Mouse (Mus musculus): ENCODE measurements around the gene Lrrc38. TPM values are rescaled to one million over a fixed set of nuclear protein-coding genes. Genes with fewer than 3 reads are reported as not detected.

Lrrc38 gene
- total RNA-seq, 1 experiment: 0.22 TPM

GRCm38 (mm10) chr4:143330566-143330965 lies 19.0 kb upstream of the Lrrc38 start:
- H3K9me3 ChIP-seq (ENCODE audit: control insufficient read depth, insufficient read depth, low read depth, low read length): no peaks in the 10 kb centered on the region
- H3K36me3 ChIP-seq (ENCODE audit: control insufficient read depth, insufficient read depth, low read length, poor library complexity, severe bottlenecking): no peaks in the 10 kb centered on the region
- H3K9ac ChIP-seq (ENCODE audit: insufficient read depth, low read depth, low read length, poor library complexity, severe bottlenecking): no peak overlapping the region
- H3K4me1 ChIP-seq (ENCODE audit: control insufficient read depth in 2 of 2, insufficient read depth in 2 of 2, low read length in 2 of 2, poor library complexity in 1 of 2): peaks cover under 1 to 12% of the 10 kb centered on the region in 2 experiments; a peak in 3 of 4 replicates
- H3K4me3 ChIP-seq (ENCODE audit: insufficient read depth in 1 of 2, low read depth in 1 of 2, low read length in 2 of 2, poor library complexity in 1 of 2, severe bottlenecking in 1 of 2): no peak overlapping the region
- in situ Hi-C loops (cut with MboI; ENCODE audit: low sequenced_read_pairs in 2 of 2, unreplicated experiment in 2 of 2): no loop called here
- H3K27ac ChIP-seq (ENCODE audit: insufficient read depth, low read depth, low read length, poor library complexity, severe bottlenecking): no peak overlapping the region
- DNase-seq (ENCODE audit: low read depth, low spot score): no peak
- TF ChIP-seq HCFC1 (IDR thresholded peaks at IDR 0.05; ENCODE audit: borderline replicate concordance, insufficient read depth, low read length): no peak
- no peak for TF ChIP-seq CHD2 (IDR thresholded peaks at IDR 0.05; ENCODE audit: low read depth, low read length)
- TF ChIP-seq ZC3H11A (IDR thresholded peaks at IDR 0.05; ENCODE audit: borderline replicate concordance, low read depth, low read length): no peak
- no peak for TF ChIP-seq ZNF384 (IDR thresholded peaks at IDR 0.05; ENCODE audit: low read depth, low read length)
- no peak for TF ChIP-seq MAFK (IDR thresholded peaks at IDR 0.05; ENCODE audit: insufficient read depth, low read depth, low read length)

- Histone ChIP-seq H3K27ac (ENCODE audit: insufficient read depth, low read depth, low read length, poor library complexity, severe bottlenecking) (no peak overlapping the region), H3K9me3 (ENCODE audit: control insufficient read depth, insufficient read depth, low read depth, low read length) (no peaks in the 10 kb centered on the region), H3K9ac (ENCODE audit: insufficient read depth, low read depth, low read length, poor library complexity, severe bottlenecking) (no peak overlapping the region), H3K36me3 (ENCODE audit: control insufficient read depth, insufficient read depth, low read length, poor library complexity, severe bottlenecking) (no peaks in the 10 kb centered on the region), H3K4me3 (ENCODE audit: insufficient read depth in 1 of 2, low read depth in 1 of 2, low read length in 2 of 2, poor library complexity in 1 of 2, severe bottlenecking in 1 of 2) (no peak overlapping the region), H3K4me1 (ENCODE audit: control insufficient read depth in 2 of 2, insufficient read depth in 2 of 2, low read length in 2 of 2, poor library complexity in 1 of 2) (peaks cover 2 to 11% of the 10 kb centered on the region in 2 experiments; a peak in 1 of 4 replicates)
- DNase-seq (ENCODE audit: low read depth, low spot score): no peak
- TF ChIP-seq HCFC1 (IDR thresholded peaks at IDR 0.05; ENCODE audit: borderline replicate concordance, insufficient read depth, low read length) (no peak), MAFK (IDR thresholded peaks at IDR 0.05; ENCODE audit: insufficient read depth, low read depth, low read length) (no peak)
- in situ Hi-C loops (cut with MboI; ENCODE audit: low sequenced_read_pairs in 2 of 2, unreplicated experiment in 2 of 2): no loop called here
Observed at GRCm38 (mm10) chr4:143331787-143332186, 17.8 kb upstream of the Lrrc38 start.

- H3K27ac ChIP-seq (ENCODE audit: insufficient read depth, low read depth, low read length, poor library complexity, severe bottlenecking): no peak overlapping the region
- no peak for DNase-seq (ENCODE audit: low read depth, low spot score)
- in situ Hi-C loops (cut with MboI; ENCODE audit: low sequenced_read_pairs in 2 of 2, unreplicated experiment in 2 of 2): no loop called here
- H3K36me3 ChIP-seq (ENCODE audit: control insufficient read depth, insufficient read depth, low read length, poor library complexity, severe bottlenecking): no peaks in the 10 kb centered on the region
- H3K4me1 ChIP-seq (ENCODE audit: control insufficient read depth in 2 of 2, insufficient read depth in 2 of 2, low read length in 2 of 2, poor library complexity in 1 of 2): peaks cover 2 to 9% of the 10 kb centered on the region in 2 experiments; a peak in 1 of 4 replicates
- no peak overlapping the region for H3K4me3 ChIP-seq (ENCODE audit: insufficient read depth in 1 of 2, low read depth in 1 of 2, low read length in 2 of 2, poor library complexity in 1 of 2, severe bottlenecking in 1 of 2)
- TF ChIP-seq HCFC1 (IDR thresholded peaks at IDR 0.05; ENCODE audit: borderline replicate concordance, insufficient read depth, low read length) (no peak), CHD2 (IDR thresholded peaks at IDR 0.05; ENCODE audit: low read depth, low read length) (no peak), ZC3H11A (IDR thresholded peaks at IDR 0.05; ENCODE audit: borderline replicate concordance, low read depth, low read length) (no peak), MAFK (IDR thresholded peaks at IDR 0.05; ENCODE audit: insufficient read depth, low read depth, low read length) (no peak), ZNF384 (IDR thresholded peaks at IDR 0.05; ENCODE audit: low read depth, low read length) (no peak)
- H3K9ac ChIP-seq (ENCODE audit: insufficient read depth, low read depth, low read length, poor library complexity, severe bottlenecking): no peak overlapping the region
- no peaks in the 10 kb centered on the region for H3K9me3 ChIP-seq (ENCODE audit: control insufficient read depth, insufficient read depth, low read depth, low read length)
Observed at GRCm38 (mm10) chr4:143334145-143334544, 15.4 kb upstream of the Lrrc38 start.

- DNase-seq (ENCODE audit: low read depth, low spot score): no peak
- peaks cover 2 to 9% of the 10 kb centered on the region in 2 experiments; a peak in 1 of 4 replicates for H3K4me1 ChIP-seq (ENCODE audit: control insufficient read depth in 2 of 2, insufficient read depth in 2 of 2, low read length in 2 of 2, poor library complexity in 1 of 2)
- in situ Hi-C loops (cut with MboI; ENCODE audit: low sequenced_read_pairs in 2 of 2, unreplicated experiment in 2 of 2): no loop called here
- H3K4me3 ChIP-seq (ENCODE audit: insufficient read depth in 1 of 2, low read depth in 1 of 2, low read length in 2 of 2, poor library complexity in 1 of 2, severe bottlenecking in 1 of 2): no peak overlapping the region
- no peak overlapping the region for H3K27ac ChIP-seq (ENCODE audit: insufficient read depth, low read depth, low read length, poor library complexity, severe bottlenecking)
- H3K9ac ChIP-seq (ENCODE audit: insufficient read depth, low read depth, low read length, poor library complexity, severe bottlenecking): no peak overlapping the region
- H3K36me3 ChIP-seq (ENCODE audit: control insufficient read depth, insufficient read depth, low read length, poor library complexity, severe bottlenecking): no peaks in the 10 kb centered on the region
- no peaks in the 10 kb centered on the region for H3K9me3 ChIP-seq (ENCODE audit: control insufficient read depth, insufficient read depth, low read depth, low read length)
- TF ChIP-seq MAFK (IDR thresholded peaks at IDR 0.05; ENCODE audit: insufficient read depth, low read depth, low read length) (no peak), ZC3H11A (IDR thresholded peaks at IDR 0.05; ENCODE audit: borderline replicate concordance, low read depth, low read length) (no peak), CHD2 (IDR thresholded peaks at IDR 0.05; ENCODE audit: low read depth, low read length) (no peak), ZNF384 (IDR thresholded peaks at IDR 0.05; ENCODE audit: low read depth, low read length) (no peak), HCFC1 (IDR thresholded peaks at IDR 0.05; ENCODE audit: borderline replicate concordance, insufficient read depth, low read length) (no peak)
Observed at GRCm38 (mm10) chr4:143334995-143335394, 14.6 kb upstream of the Lrrc38 start.

- Histone ChIP-seq H3K4me3 (ENCODE audit: insufficient read depth in 1 of 2, low read depth in 1 of 2, low read length in 2 of 2, poor library complexity in 1 of 2, severe bottlenecking in 1 of 2) (no peak overlapping the region), H3K36me3 (ENCODE audit: control insufficient read depth, insufficient read depth, low read length, poor library complexity, severe bottlenecking) (no peaks in the 10 kb centered on the region), H3K27ac (ENCODE audit: insufficient read depth, low read depth, low read length, poor library complexity, severe bottlenecking) (no peak overlapping the region), H3K9ac (ENCODE audit: insufficient read depth, low read depth, low read length, poor library complexity, severe bottlenecking) (no peak overlapping the region), H3K9me3 (ENCODE audit: control insufficient read depth, insufficient read depth, low read depth, low read length) (no peaks in the 10 kb centered on the region), H3K4me1 (ENCODE audit: control insufficient read depth in 2 of 2, insufficient read depth in 2 of 2, low read length in 2 of 2, poor library complexity in 1 of 2) (peaks cover 2 to 6% of the 10 kb centered on the region in 2 experiments; a peak in 1 of 4 replicates)
- in situ Hi-C loops (cut with MboI; ENCODE audit: low sequenced_read_pairs in 2 of 2, unreplicated experiment in 2 of 2): no loop called here
- no peak for TF ChIP-seq ZC3H11A (IDR thresholded peaks at IDR 0.05; ENCODE audit: borderline replicate concordance, low read depth, low read length)
- TF ChIP-seq CHD2 (IDR thresholded peaks at IDR 0.05; ENCODE audit: low read depth, low read length): no peak
- no peak for TF ChIP-seq MAFK (IDR thresholded peaks at IDR 0.05; ENCODE audit: insufficient read depth, low read depth, low read length)
- TF ChIP-seq ZNF384 (IDR thresholded peaks at IDR 0.05; ENCODE audit: low read depth, low read length): no peak
- no peak for DNase-seq (ENCODE audit: low read depth, low spot score)
Observed at GRCm38 (mm10) chr4:143336096-143336495, 13.5 kb upstream of the Lrrc38 start.
